Mouse (Mus musculus) midbrain, embryonic 16.5 days (tissue): Measurements from ENCODE around the gene Vangl1. TPM values are rescaled to one million over a fixed set of nuclear protein-coding genes. Genes with fewer than 3 reads are reported as not detected.

Experiments
- ATAC-seq: fragments of 200-750 bp; cut with Nextera tagmentation; 2 replicates; pipeline ENCODE4 v1.8.0; 2017; ENCODE audit warnings: moderate TSS enrichment
- H3K27ac ChIP-seq: fragments of 300-500 bp; sonication (generic); 2 replicates; pipeline ENCODE4 v1.5.1; 2014; ENCODE audit warnings: mild to moderate bottlenecking, low read length, mixed read lengths
- H3K27me3 ChIP-seq: fragments of 300-500 bp; sonication (generic); 2 replicates; pipeline ENCODE4 v1.6.1; 2014; ENCODE audit warnings: low read depth, low read length, mixed read lengths; ENCODE audit not compliant: control insufficient read depth, insufficient read depth
- H3K36me3 ChIP-seq: fragments of 300-500 bp; sonication (generic); 2 replicates; pipeline ENCODE4 v1.6.1; 2014; ENCODE audit warnings: mild to moderate bottlenecking, low read length, moderate library complexity, mixed read lengths; ENCODE audit not compliant: control insufficient read depth, insufficient read depth
- H3K4me1 ChIP-seq: fragments of 300-500 bp; sonication (generic); 2 replicates; pipeline ENCODE4 v1.6.1; 2014; ENCODE audit warnings: mild to moderate bottlenecking, low read length, mixed read lengths; ENCODE audit not compliant: control insufficient read depth, insufficient read depth
- H3K4me2 ChIP-seq: fragments of 300-500 bp; sonication (generic); 2 replicates; pipeline ENCODE4 v1.6.1; 2014; ENCODE audit warnings: mild to moderate bottlenecking, low read length, mixed read lengths
- H3K4me3 ChIP-seq: fragments of 300-500 bp; sonication (generic); 2 replicates; pipeline ENCODE4 v1.5.1; 2014; ENCODE audit warnings: low read depth, mild to moderate bottlenecking, low read length, moderate library complexity, mixed read lengths
- H3K9ac ChIP-seq: fragments of 300-500 bp; sonication (generic); 2 replicates; pipeline ENCODE4 v1.6.1; 2014; ENCODE audit warnings: low read depth, low read length, mixed read lengths
- H3K9me3 ChIP-seq: fragments of 300-500 bp; sonication (generic); replicated peaks from 2 replicates; pipeline ENCODE4 v1.6.1; 2014; ENCODE audit warnings: mild to moderate bottlenecking, low read length, mixed read lengths; ENCODE audit not compliant: control insufficient read depth, poor library complexity, severe bottlenecking
- WGBS: fragments of 180-500 bp; shearing (Covaris S2); extraction: QIAGEN DNeasy Blood & Tissue Kit; methylation state at CpG from one replicate; pipeline ENCODE4 v1.1.7; 2014; 5-methylcytosine and 5-hydroxymethylcytosine counted together
- polyA plus RNA-seq: library from polyadenylated mRNA; unstranded; fragments of >200 nt; fragmentation: Nextera tagmentation; extraction: Ambion mirVana; gene quantifications from 2 replicates; pipeline ENCODE4 v1.2.1, GENCODE M21; 2015

The Vangl1 gene
- polyA plus RNA-seq, 1 experiment from 2014 or later: 8.9 TPM

DNA sequence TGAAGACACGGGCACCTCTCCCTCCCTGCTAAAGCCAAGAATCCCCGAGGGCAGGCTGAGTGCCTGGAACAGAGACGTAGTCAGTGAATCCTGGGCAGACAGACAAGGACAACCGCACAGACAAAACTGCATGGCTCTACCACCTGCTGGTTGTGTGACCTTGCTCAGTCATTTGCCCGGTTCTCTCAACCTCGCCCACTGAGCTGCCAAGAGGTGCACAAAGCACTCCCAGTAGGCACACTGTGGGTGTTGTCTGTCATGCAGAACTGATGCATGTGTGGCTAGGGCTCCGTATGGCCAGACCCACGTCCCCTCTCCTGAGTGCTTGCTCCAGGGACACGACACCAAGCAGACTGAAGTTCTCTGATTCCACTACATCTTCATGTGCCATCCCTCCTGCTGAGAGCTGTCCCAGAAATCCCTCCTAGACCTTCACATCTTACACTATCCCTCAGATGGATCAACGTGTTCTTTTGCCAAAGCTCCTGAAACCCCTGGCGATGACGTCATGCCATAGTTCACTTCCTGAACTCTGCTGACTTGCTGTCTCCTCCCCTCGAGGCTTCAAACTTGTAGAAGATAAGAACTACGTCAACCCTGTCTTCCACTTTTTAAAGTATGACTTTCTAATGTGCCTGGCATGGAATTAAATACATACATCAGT is 45.6 kb downstream of the Vangl1 start:
- no peaks in the 10 kb centered on the region for H3K27me3 ChIP-seq
- no peak for ATAC-seq
- H3K9ac ChIP-seq: no peak overlapping the region
- H3K27ac ChIP-seq: no peak overlapping the region
- H3K4me1 ChIP-seq: peaks cover 4% of the 10 kb centered on the region; the same call in 1 of the 2 replicates
- no peak overlapping the region for H3K4me3 ChIP-seq
- H3K36me3 ChIP-seq: 0 out of 2 replicates have a peak, but pooled peaks cover 2% of the 10 kb centered on the region
- no peak overlapping the region for H3K4me2 ChIP-seq
- no peaks in the 10 kb centered on the region for H3K9me3 ChIP-seq
- 71% methylated on average over 14 of the region's 14 CpGs for WGBS

DNA sequence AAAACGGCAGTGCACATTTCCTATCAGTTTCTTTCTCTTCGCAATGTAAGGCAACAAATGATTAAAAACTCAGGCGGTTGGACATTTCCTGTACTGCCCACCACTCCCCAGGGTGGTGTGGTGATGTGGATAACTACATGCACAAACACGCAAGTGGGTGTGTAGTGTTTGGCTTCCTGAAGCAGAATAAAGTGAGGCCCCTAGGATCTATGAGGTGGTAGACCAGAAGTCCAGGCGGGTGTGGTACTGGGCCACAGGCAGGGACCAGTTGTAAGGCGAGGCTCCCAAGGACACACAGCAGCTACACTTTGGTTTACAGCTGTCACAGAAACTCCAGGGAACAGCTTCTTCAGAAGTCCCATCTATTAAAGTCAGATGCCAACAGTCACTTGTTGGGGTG is 46.8 kb downstream of the Vangl1 start:
- H3K4me2 ChIP-seq: no peak overlapping the region
- no peak overlapping the region for H3K4me3 ChIP-seq
- WGBS: 93% methylated on average over 6 of the region's 6 CpGs
- H3K9me3 ChIP-seq: no peaks in the 10 kb centered on the region
- no peak overlapping the region for H3K27ac ChIP-seq
- no peak for ATAC-seq
- H3K27me3 ChIP-seq: no peaks in the 10 kb centered on the region
- no peak overlapping the region for H3K9ac ChIP-seq
- no peaks in the 10 kb centered on the region for H3K36me3 ChIP-seq
- peaks cover 4% of the 10 kb centered on the region; the same call in 1 of the 2 replicates for H3K4me1 ChIP-seq

DNA sequence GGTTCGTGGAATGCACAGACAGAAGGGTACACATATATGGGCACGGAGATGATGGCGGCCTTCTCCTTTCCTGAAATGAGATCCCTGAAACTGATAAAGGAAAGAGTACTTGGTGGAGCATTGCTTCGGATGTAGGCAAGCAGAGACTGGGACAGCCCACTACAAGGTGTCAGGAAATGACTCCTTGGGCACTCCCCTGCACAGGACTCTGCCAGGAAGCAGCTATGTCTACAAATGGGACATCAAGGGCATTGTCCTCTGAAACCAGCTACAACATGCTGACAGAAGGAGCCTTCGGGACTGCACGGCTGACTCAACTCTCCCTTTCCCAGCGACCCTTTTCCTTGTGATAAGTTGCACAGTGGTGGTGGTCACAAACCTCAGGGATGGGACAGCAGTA is 47.8 kb downstream of the Vangl1 start:
- H3K27me3 ChIP-seq: no peaks in the 10 kb centered on the region
- H3K9me3 ChIP-seq: no peaks in the 10 kb centered on the region
- H3K27ac ChIP-seq: no peak overlapping the region
- peaks cover 6% of the 10 kb centered on the region; the same call in 1 of the 2 replicates for H3K4me1 ChIP-seq
- no peaks in the 10 kb centered on the region for H3K36me3 ChIP-seq
- no peak overlapping the region for H3K4me2 ChIP-seq
- no peak overlapping the region for H3K4me3 ChIP-seq
- WGBS: 93% methylated on average over 7 of the region's 7 CpGs
- no peak overlapping the region for H3K9ac ChIP-seq
- ATAC-seq: no peak

DNA sequence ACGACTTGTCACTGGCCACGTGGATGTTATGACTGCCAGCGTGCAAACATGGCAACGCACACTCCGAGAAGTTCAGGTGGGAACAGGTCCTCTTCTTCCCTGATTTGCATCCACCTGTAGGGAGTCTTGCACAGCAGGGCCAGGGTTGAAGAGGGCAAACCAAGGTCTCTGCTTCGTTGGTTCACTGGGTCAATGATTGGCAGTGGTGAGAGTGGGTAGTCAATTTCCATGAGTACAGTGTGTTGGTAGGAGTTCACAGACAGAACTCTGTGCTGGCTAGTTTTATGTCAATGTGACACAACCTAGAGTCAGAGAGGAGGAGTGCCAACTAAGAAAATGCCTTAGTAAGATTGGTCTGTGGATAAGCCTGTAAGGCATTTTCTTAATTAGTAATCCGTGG is 50.4 kb downstream of the Vangl1 start:
- ATAC-seq: no peak
- Histone ChIP-seq H3K27me3 (no peaks in the 10 kb centered on the region), H3K9ac (no peak overlapping the region), H3K9me3 (no peaks in the 10 kb centered on the region), H3K4me2 (no peak overlapping the region), H3K27ac (no peak overlapping the region), H3K4me1 (peaks cover 2% of the 10 kb centered on the region; the same call in 1 of the 2 replicates), H3K36me3 (no peaks in the 10 kb centered on the region), H3K4me3 (no peak overlapping the region)
- WGBS: 91% methylated on average over 7 of the region's 7 CpGs

DNA sequence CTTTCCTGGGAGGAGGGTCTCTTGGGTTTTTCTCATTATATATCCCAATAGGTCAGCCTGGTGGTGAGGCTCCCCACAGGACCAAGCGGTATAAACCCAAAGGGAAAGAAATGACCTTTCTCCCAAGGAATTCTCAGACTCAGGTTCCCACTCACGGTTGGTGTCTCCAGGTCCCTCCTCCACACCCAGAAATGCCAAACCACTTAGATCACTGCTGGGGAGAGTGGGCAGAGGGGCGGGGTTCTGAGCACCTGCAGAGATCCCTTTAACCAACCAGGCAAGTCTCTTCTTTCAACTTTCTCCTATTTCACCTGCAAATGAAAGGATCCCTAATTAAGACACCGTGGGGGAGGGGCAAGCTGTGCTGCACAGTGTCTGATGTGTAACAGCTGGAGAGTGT is 51.6 kb downstream of the Vangl1 start:
- Histone ChIP-seq H3K9me3 (no peaks in the 10 kb centered on the region), H3K36me3 (no peaks in the 10 kb centered on the region), H3K9ac (no peak overlapping the region), H3K4me2 (no peak overlapping the region), H3K4me3 (no peak overlapping the region), H3K27me3 (no peaks in the 10 kb centered on the region), H3K4me1 (peaks cover 2% of the 10 kb centered on the region; the same call in 1 of the 2 replicates), H3K27ac (no peak overlapping the region)
- ATAC-seq: no peak; the same call in 1 of the 2 replicates
- WGBS: 14% methylated on average over 4 of the region's 4 CpGs

DNA sequence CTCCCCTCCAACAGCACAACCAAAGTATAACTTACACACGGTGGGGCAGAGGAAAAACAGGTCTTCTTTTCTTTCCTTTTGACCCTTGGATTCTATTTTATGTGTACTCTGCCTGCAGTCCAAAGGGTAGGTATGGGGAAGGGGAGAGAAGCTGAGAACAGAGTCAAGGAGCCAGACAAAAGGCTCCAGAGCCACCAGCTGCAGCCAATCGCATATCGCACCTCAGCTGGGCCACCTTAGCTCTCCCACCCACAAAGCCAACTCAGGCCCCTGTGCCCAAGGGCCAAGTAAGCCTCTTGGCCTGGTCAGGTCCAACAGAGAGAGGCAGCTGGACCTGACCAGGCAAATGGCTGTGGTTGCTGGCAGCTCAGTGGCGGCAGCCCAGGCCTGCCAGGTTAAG is 52.0 kb downstream of the Vangl1 start:
- peaks cover 2% of the 10 kb centered on the region; the same call in 1 of the 2 replicates for H3K4me1 ChIP-seq
- ATAC-seq: no peak

DNA sequence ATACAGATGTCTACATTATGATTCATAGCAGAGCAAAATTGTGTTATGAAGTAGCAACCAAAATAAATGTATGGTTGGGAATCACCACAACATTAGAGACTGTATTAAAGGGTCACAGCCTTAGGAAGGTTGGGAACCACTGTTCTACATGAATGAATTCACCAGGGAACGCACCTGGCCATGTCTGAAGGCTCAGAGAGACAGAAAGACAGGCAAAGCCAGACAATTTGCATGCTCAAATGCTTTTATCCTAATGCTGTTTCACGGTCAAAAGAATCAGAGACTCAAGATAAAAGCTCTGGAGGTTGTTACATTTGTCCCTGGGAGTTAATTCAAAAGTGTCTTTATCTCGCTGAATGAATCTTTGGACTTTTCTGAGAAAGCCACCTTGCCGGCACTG is 52.6 kb downstream of the Vangl1 start:
- WGBS: 21% methylated on average over 4 of the region's 4 CpGs
- Histone ChIP-seq H3K9ac (no peak overlapping the region), H3K4me1 (peaks cover 4% of the 10 kb centered on the region; the same call in 1 of the 2 replicates), H3K36me3 (no peaks in the 10 kb centered on the region), H3K27ac (no peak overlapping the region), H3K4me2 (no peak overlapping the region), H3K27me3 (no peaks in the 10 kb centered on the region), H3K4me3 (no peak overlapping the region), H3K9me3 (no peaks in the 10 kb centered on the region)
- no peak for ATAC-seq

More for the DNA sequence above, 52.0 kb downstream of the Vangl1 start:
- no peak overlapping the region for H3K4me2 ChIP-seq
- no peaks in the 10 kb centered on the region for H3K27me3 ChIP-seq
- 31% methylated on average over 4 of the region's 4 CpGs for WGBS
- H3K9me3 ChIP-seq: no peaks in the 10 kb centered on the region
- H3K36me3 ChIP-seq: no peaks in the 10 kb centered on the region
- no peak overlapping the region for H3K27ac ChIP-seq
- no peak overlapping the region for H3K4me3 ChIP-seq
- no peak overlapping the region for H3K9ac ChIP-seq

DNA sequence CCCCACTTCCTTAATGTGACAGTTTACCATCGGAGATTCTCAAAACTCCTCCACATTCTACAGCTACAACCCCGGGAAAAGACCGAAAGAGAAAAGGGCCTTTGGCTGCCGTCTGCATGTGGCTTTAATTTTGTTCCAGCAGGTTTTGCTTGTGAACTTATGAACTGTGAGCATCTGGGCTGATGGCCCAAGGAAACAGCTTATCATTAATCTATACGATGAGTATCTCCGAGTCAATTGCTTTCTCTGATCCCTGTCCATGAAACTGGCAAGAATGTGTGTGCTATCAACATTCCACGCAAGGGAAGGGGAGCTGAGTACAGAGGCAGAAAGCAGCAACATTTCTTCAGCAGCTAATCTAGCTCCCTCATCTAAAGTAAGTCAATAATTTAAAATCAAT is 54.6 kb downstream of the Vangl1 start:
- Histone ChIP-seq H3K9me3 (no peaks in the 10 kb centered on the region), H3K4me3 (no peak overlapping the region), H3K27me3 (no peaks in the 10 kb centered on the region), H3K36me3 (no peaks in the 10 kb centered on the region), H3K4me1 (peaks cover 7% of the 10 kb centered on the region; the same call in 1 of the 2 replicates), H3K9ac (no peak overlapping the region), H3K27ac (no peak overlapping the region), H3K4me2 (no peak overlapping the region)
- 75% methylated on average over 7 of the region's 7 CpGs for WGBS
- no peak for ATAC-seq

DNA sequence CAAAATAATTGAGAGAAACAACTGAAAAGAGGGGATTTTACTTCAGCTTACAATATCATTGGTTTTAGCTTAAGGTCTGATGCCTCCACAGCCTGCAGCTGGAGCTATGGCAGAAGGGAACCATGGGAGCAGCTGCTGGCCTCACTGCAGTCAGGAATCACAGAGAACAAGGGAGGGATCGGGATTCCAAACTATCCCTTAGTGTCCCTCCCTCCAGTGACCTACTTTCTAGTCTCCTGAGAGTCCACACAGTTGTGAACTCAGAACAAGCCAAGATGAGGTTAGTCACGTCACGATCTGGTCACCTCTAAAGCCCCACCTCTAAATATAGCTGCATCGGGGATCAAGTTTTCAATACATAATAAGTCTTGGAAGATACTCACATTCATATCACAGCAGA is 57.3 kb downstream of the Vangl1 start:
- Histone ChIP-seq H3K9me3 (no peaks in the 10 kb centered on the region), H3K27me3 (no peaks in the 10 kb centered on the region), H3K4me2 (no peak overlapping the region), H3K36me3 (no peaks in the 10 kb centered on the region), H3K4me3 (no peak overlapping the region), H3K27ac (no peak overlapping the region), H3K4me1 (peaks cover 5% of the 10 kb centered on the region; the same call in 1 of the 2 replicates), H3K9ac (no peak overlapping the region)
- ATAC-seq: no peak; the same call in 1 of the 2 replicates
- 60% methylated on average over 4 of the region's 4 CpGs for WGBS
